Mouse (Mus musculus) midbrain, embryonic 13.5 days (tissue): ENCODE measurements around the gene Nt5c. TPM values are rescaled to one million over a fixed set of nuclear protein-coding genes. Genes with fewer than 3 reads are reported as not detected.
A peak's percentile ranks its signal among the peaks of the same experiment; 100 is the strongest.
"Not testable (repeated sequence)": the region's sequence is repeated elsewhere in the genome, so short reads cannot be mapped to it uniquely, and the experiment has no call there.

ENCODE experiments used
- ATAC-seq: fragments of 200-750 bp; cut with Nextera tagmentation; 2 replicates; pipeline ENCODE4 v1.8.0; 2017; ENCODE audit warnings: mild to moderate bottlenecking, moderate TSS enrichment, moderate library complexity
- H3K27ac ChIP-seq: fragments of 300-500 bp; sonication (generic); 2 replicates; pipeline ENCODE4 v1.5.1; 2015; ENCODE audit warnings: inconsistent platforms, mild to moderate bottlenecking, moderate library complexity
- H3K27me3 ChIP-seq: fragments of 300-500 bp; sonication (generic); 2 replicates; pipeline ENCODE4 v1.6.1; 2015; ENCODE audit warnings: mild to moderate bottlenecking, inconsistent platforms
- H3K36me3 ChIP-seq: fragments of 300-500 bp; sonication (generic); 2 replicates; pipeline ENCODE4 v1.6.1; 2015; ENCODE audit warnings: mild to moderate bottlenecking, inconsistent platforms
- H3K4me1 ChIP-seq: fragments of 300-500 bp; sonication (generic); replicated peaks from 2 replicates; pipeline ENCODE4 v1.6.1; 2015; ENCODE audit warnings: inconsistent platforms
- H3K4me2 ChIP-seq: fragments of 300-500 bp; sonication (generic); replicated peaks from 2 replicates; pipeline ENCODE4 v1.6.1; 2015; ENCODE audit warnings: moderate library complexity, mild to moderate bottlenecking, inconsistent platforms
- H3K4me3 ChIP-seq: fragments of 300-500 bp; sonication (generic); replicated peaks from 2 replicates; pipeline ENCODE4 v1.5.1; 2015; ENCODE audit warnings: mild to moderate bottlenecking, inconsistent platforms
- H3K9ac ChIP-seq: fragments of 300-500 bp; sonication (generic); replicated peaks from 2 replicates; pipeline ENCODE4 v1.6.1; 2015; ENCODE audit warnings: mild to moderate bottlenecking, inconsistent platforms
- H3K9me3 ChIP-seq: fragments of 300-500 bp; sonication (generic); 2 replicates; pipeline ENCODE4 v1.6.1; 2016; ENCODE audit warnings: mild to moderate bottlenecking, inconsistent platforms
- WGBS: fragments of 180-500 bp; shearing (Covaris S2); methylation state at CpG from one replicate; pipeline ENCODE4 v1.1.7; 2015; 5-methylcytosine and 5-hydroxymethylcytosine counted together
- polyA plus RNA-seq: library from polyadenylated mRNA; unstranded; fragments of >200 nt; fragmentation: Nextera tagmentation; extraction: Ambion mirVana; gene quantifications from 2 replicates; pipeline ENCODE4 v1.2.1, GENCODE M21; 2015

Gene Nt5c
- polyA plus RNA-seq, 1 experiment from 2014 or later = 96.5 TPM

DNA sequence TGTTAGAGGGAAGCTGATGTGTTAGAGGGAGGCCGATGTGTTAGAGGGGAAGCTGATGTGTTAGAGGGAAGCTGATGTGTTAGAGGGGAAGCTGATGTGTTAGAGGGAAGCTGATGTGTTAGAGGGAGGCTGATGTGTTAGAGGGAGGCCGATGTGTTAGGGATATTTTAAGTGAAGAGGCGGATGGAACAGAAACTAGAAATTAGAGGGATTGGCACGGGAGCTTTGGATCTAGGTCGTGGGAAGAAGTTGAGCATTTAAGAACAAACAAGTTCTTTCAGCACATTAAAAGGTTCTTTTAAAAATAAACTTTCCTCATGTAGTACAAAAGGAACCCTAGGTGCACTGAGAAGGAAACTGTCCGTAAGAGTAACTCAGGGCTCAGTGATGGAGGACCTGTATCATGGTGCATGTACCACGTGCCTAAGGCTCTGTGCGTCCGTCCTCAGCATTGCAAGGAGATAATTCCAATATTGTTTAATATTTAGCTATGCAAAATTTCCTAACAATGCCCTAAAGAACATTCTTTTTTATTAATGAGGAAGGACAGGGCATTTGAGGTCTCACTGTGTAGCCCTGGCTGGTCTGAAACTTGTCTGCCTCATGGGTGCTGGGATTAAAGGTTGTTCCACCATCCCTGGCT lies 13.2 kb downstream of the Nt5c start:
- 86% methylated on average over 9 of the region's 9 CpGs for WGBS
- no peak for ATAC-seq
- H3K9ac ChIP-seq = no peak overlapping the region

DNA sequence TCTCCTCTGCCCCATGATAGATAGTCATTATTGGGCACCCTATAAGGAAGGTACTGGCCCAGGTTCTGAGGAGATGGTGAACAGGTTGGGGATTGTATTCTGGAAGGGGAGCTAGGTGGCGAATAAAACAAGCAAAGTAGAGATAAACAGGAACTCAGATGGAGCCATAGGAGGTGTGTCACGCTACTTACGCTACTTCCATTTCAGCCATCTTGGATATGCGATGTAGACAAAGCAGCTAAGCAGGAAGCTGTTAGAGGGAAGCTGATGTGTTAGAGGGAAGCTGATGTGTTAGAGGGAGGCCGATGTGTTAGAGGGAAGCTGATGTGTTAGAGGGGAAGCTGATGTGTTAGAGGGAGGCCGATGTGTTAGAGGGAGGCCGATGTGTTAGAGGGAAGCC lies 14.3 kb downstream of the Nt5c start:
- H3K36me3 ChIP-seq = peaks cover 11% of the 10 kb centered on the region
- 92% methylated on average over 7 of the region's 7 CpGs for whole genome bisulfite sequencing
- not testable (repeated sequence) for H3K27me3 ChIP-seq, H3K27ac ChIP-seq, H3K9me3 ChIP-seq, H3K4me2 ChIP-seq, ATAC-seq
- H3K4me1 ChIP-seq = peaks cover 40% of the 10 kb centered on the region
- peak overlapping the region; percentile 24; the same call in 1 of the 2 replicates for H3K9ac ChIP-seq
- 0 out of 2 replicates have a peak overlapping the region, but pooled peaks have one; percentile 93 for H3K4me3 ChIP-seq

More for the DNA sequence above, 13.2 kb downstream of the Nt5c start:
- Histone ChIP-seq H3K27ac (no peak overlapping the region), H3K9me3 (no peaks in the 10 kb centered on the region), H3K4me1 (peaks cover 38% of the 10 kb centered on the region), H3K4me2 (no peak overlapping the region), H3K4me3 (no peak overlapping the region), H3K36me3 (peaks cover 11% of the 10 kb centered on the region), H3K27me3 (no peaks in the 10 kb centered on the region)

- WGBS = 86% methylated on average over 4 of the region's 4 CpGs
- H3K36me3 ChIP-seq, ATAC-seq, H3K27me3 ChIP-seq, H3K27ac ChIP-seq, H3K9me3 ChIP-seq: not testable (repeated sequence)
- Histone ChIP-seq H3K9ac (peak overlapping the region; percentile 84), H3K4me2 (peak overlapping the region; percentile 85), H3K4me3 (peak overlapping the region; percentile 93), H3K4me1 (peaks cover 40% of the 10 kb centered on the region)
Observed at GRCm38 (mm10) chr11:115476630-115477029, 15.0 kb downstream of the Nt5c start.

- 5% methylated on average over 28 of the region's 28 CpGs for WGBS
- Histone ChIP-seq H3K4me1 (peaks cover 40% of the 10 kb centered on the region), H3K36me3 (peaks cover 6% of the 10 kb centered on the region; the same call in 1 of the 2 replicates), H3K4me3 (peak overlapping the region; percentile 93), H3K27ac (peak overlapping the region; percentile 86; the same call in 1 of the 2 replicates), H3K27me3 (no peaks in the 10 kb centered on the region), H3K4me2 (peak overlapping the region; percentile 85), H3K9me3 (no peaks in the 10 kb centered on the region), H3K9ac (peak overlapping the region; percentile 84)
- ATAC-seq = no peak; the same call in 1 of the 2 replicates
Observed at GRCm38 (mm10) chr11:115475758-115476237, 15.9 kb downstream of the Nt5c start.

DNA sequence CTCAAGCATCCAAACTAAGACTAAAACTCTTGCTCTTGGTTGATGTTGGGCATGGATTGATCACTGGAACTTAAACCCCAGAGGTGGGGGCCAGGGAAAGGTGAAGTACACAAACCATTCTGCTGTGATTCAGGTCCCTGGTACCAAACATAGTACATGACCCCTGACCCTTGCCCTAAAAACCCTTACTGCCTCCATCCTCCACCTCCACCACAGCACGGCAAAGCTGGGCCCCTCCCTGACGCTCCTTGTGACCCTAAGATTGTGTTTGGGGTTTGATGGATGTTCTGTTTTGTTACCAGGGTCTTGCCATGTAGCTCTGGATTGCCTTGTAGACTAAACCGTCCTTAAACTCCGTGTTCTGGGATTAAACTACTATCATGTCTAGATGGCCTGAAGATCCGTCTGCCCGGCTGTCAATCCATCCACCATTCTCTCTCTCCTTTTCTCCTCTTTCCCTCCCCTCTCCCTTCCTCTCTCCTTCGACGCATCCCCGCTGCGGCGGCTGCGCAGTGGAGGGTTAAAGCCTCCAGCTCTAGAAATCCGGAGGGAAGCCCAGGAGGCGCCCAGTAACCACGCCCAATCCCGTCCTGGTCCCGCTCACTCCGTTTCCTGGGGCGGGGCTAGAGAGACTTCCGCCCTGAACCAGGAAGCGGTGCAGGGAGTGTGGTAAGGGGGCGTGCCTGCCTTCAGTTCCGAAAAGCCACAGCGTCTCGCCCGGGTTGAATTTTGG lies 16.5 kb downstream of the Nt5c start, which contains the start of gene Armc7:
Gene Armc7 (plus strand): TSS at position 643 of the 733 bp plus-strand sequence.
- Histone ChIP-seq H3K9ac (peak within 1 kb of the TSS; percentile 84), H3K36me3 (peaks cover 5% of the 10 kb centered on the region; the same call in 1 of the 2 replicates), H3K4me2 (peak within 1 kb of the TSS; percentile 85), H3K4me3 (peak within 1 kb of the TSS; percentile 93), H3K27ac (peak within 1 kb of the TSS; percentile 86), H3K9me3 (no peaks in the 10 kb centered on the region), H3K27me3 (no peaks in the 10 kb centered on the region), H3K4me1 (peaks cover 40% of the 10 kb centered on the region)
- under 1% methylated on average over 26 of the region's 26 CpGs for WGBS
- peak; percentile 97 for ATAC-seq

DNA sequence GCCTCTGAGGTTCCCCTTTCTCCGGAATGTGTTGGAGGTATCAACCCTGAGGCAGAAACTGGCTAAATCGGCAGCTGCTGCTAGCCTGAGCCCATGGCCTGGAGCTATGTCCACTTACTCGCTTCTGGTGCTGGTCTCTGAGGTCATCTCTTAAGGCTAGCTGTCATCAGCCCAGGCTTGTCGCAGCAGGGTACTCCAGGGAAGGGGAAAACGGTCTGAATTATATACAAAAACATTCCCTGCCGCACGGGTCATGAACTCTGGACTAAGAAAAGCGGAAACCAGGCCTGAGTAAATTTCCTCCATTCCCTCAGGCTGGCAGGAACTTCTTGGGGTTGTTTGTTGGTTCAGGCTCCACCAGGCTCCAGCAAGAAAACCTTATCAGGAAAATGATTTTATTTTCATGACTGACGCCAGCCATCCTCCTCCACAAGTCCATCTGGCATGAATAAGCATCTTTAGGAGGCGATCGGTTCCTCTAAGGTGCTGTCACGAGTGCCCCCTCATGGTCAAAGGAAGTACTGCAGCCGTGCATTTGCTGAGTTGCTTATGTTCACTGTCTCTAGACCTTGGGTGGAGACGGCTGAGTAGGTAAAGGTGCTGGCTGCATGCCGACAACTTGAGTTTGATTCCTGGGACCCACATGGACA lies 17.9 kb downstream of the Nt5c start:
- Histone ChIP-seq H3K36me3 (no peaks in the 10 kb centered on the region), H3K9me3 (no peaks in the 10 kb centered on the region), H3K4me2 (0 out of 2 replicates have a peak overlapping the region, but pooled peaks have one; percentile 17), H3K9ac (peak overlapping the region; percentile 24; the same call in 1 of the 2 replicates), H3K4me1 (peaks cover 40% of the 10 kb centered on the region), H3K27me3 (no peaks in the 10 kb centered on the region), H3K4me3 (no peak overlapping the region), H3K27ac (no peak overlapping the region)
- 26% methylated on average over 15 of the region's 15 CpGs for WGBS
- ATAC-seq = 0 out of 2 replicates have a peak, but pooled peaks have one; percentile 1

GRCm38 (mm10) chr11:115472183-115472582 lies 19.5 kb downstream of the Nt5c start:
- Histone ChIP-seq H3K9me3 (no peaks in the 10 kb centered on the region), H3K27me3 (no peaks in the 10 kb centered on the region), H3K9ac (no peak overlapping the region), H3K36me3 (no peaks in the 10 kb centered on the region), H3K4me3 (no peak overlapping the region), H3K4me2 (no peak overlapping the region), H3K27ac (no peak overlapping the region), H3K4me1 (peaks cover 33% of the 10 kb centered on the region)
- no peak for ATAC-seq
- 88% methylated on average over 7 of the region's 7 CpGs for WGBS

DNA sequence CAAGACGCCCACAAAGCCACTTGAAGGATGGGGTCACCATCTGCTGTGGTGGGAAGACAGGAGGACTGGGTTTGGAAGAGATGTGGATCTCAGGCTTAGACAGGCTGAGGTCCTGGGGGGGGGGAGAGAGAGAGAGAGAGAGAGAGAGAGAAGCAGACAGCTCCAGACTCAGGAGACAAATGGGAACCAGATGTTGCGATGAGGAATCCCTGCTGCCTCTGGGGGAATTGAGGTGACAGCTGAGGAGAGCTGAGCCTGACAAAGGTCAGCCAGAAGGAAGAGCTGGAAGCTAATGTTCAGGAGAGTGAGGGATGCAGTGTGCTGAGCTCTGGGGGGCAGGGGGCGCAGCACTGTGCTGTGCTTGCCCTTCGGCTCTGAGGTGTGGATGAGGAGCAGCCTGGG lies 24.4 kb downstream of the Nt5c start:
- ATAC-seq = no peak
- peaks cover 2% of the 10 kb centered on the region; the same call in 1 of the 2 replicates for H3K4me1 ChIP-seq
- WGBS = 65% methylated on average over 4 of the region's 4 CpGs
- H3K9me3 ChIP-seq = no peaks in the 10 kb centered on the region
- no peak overlapping the region for H3K4me2 ChIP-seq
- no peak overlapping the region; the same call in 1 of the 2 replicates for H3K9ac ChIP-seq
- no peak overlapping the region for H3K27ac ChIP-seq
- no peak overlapping the region for H3K4me3 ChIP-seq
- no peaks in the 10 kb centered on the region for H3K27me3 ChIP-seq
- H3K36me3 ChIP-seq = no peaks in the 10 kb centered on the region

GRCm38 (mm10) chr11:115464851-115465250 lies 26.8 kb downstream of the Nt5c start:
- Histone ChIP-seq H3K27me3 (no peaks in the 10 kb centered on the region), H3K27ac (no peak overlapping the region), H3K36me3 (no peaks in the 10 kb centered on the region), H3K4me1 (peaks cover 2% of the 10 kb centered on the region; the same call in 1 of the 2 replicates), H3K9me3 (no peaks in the 10 kb centered on the region), H3K4me3 (no peak overlapping the region), H3K9ac (no peak overlapping the region), H3K4me2 (no peak overlapping the region)
- ATAC-seq = no peak
- WGBS = 90% methylated on average over 8 of the region's 8 CpGs

DNA sequence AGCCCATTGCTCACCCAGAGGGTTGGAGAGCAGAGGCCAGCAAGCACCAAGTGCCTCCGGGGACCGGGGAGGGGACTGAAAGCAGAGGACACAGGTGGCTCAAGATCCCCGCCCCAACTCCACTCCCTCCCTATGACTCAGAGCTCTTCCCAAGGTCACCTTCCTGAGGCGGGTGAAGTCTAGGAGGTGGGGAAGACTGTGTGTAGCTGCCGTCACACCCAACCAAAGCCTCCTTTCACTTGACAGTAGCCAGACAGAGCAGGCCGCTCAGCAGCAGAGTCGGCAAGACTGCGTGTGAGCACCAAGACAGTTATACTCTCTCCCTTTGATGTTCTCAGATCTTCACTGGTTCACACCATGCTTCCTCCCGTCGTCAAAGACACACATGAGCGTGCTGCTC lies 28.3 kb downstream of the Nt5c start:
- WGBS = 70% methylated on average over 11 of the region's 11 CpGs
- H3K9me3 ChIP-seq = no peaks in the 10 kb centered on the region
- ATAC-seq = no peak

DNA sequence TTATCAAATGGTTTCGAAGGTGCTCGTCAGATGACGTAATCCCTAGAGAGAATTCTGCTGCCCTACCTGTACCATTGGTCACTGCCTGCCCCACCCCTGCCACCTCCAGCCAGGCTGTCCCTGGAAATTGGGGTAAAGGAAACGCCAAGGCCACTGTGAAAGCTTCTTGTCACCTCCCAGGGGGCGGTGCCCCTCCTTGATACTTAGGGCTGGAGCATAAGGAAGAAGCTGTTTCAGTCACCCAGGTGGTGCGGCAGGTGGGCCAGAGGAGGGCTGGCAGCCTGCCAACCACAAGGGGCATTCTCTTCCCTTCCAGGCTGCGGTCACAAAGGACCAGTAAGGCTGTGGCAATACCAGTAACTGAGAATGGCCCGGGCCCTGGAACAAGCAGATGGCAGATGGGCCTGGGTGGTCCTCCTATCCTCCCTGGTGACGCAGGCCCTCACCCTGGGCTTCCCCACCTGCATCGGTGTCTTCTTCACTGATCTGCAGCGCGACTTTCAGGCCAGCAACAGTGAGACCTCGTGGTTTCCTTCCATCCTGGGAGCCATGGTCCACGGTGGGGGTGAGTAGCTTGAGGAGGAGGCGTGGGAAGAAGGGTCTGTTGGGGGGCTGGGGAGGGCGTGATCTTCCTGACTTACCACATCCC lies 29.3 kb downstream of the Nt5c start, which contains the start of gene Slc16a5:
Gene Slc16a5 (plus strand): TSS at position 232 of the 649 bp plus-strand sequence.
- no peaks in the 10 kb centered on the region for H3K27me3 ChIP-seq
- no peak for ATAC-seq
- no peaks in the 10 kb centered on the region for H3K36me3 ChIP-seq
- H3K4me1 ChIP-seq = peaks cover 6% of the 10 kb centered on the region
- no peak within 1 kb of the TSS for H3K27ac ChIP-seq
- H3K4me3 ChIP-seq = no peak within 1 kb of the TSS
- H3K9me3 ChIP-seq = no peaks in the 10 kb centered on the region
- no peak within 1 kb of the TSS for H3K4me2 ChIP-seq
- H3K9ac ChIP-seq = no peak within 1 kb of the TSS
- WGBS = 83% methylated on average over 16 of the region's 16 CpGs

More for the DNA sequence above, 28.3 kb downstream of the Nt5c start:
- peaks cover 2% of the 10 kb centered on the region; the same call in 1 of the 2 replicates for H3K4me1 ChIP-seq
- no peak overlapping the region for H3K27ac ChIP-seq
- H3K4me3 ChIP-seq = no peak overlapping the region
- no peak overlapping the region for H3K4me2 ChIP-seq
- no peak overlapping the region for H3K9ac ChIP-seq
- no peaks in the 10 kb centered on the region for H3K36me3 ChIP-seq
- H3K27me3 ChIP-seq = no peaks in the 10 kb centered on the region
